Mouse (Mus musculus): Measurements from ENCODE around the gene Rnf217. TPM values are rescaled to one million over a fixed set of nuclear protein-coding genes. Genes with fewer than 3 reads are reported as not detected.

Gene Rnf217
- total RNA-seq, 2 experiments from 2014 or later, result 3.3 to 4.4 TPM

GRCm38 (mm10) chr10:31504134-31504551, 104.8 kb downstream of the Rnf217 start:
- intact Hi-C loops (cut with DNase I), result no loop called here
- DNase-seq, result peak; percentile 15 to 29

GRCm38 (mm10) chr10:31503542-31504133, 105.3 kb downstream of the Rnf217 start:
- intact Hi-C loops (cut with DNase I), result no loop called here
- DNase-seq, result no peak

DNA sequence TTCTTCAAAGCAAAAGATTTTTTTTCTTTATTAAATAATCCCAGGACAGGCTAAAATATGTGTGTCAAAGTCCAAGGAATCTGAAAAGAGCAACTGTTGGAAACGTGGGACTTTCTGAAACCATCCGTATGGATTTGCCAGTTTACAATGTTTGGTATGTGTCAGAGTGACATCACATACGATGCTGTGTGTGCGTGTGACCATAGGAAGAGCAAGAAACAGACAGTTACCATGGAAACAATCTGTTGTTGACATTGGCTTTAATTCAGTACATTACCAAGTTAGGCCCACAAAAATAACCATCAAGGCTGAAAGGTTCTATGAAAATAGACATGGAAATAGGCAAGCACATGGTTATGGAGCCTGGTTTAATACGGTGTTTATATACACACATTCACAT, 107.3 kb downstream of the Rnf217 start:
- intact Hi-C loops (cut with DNase I), result no loop called here

DNA sequence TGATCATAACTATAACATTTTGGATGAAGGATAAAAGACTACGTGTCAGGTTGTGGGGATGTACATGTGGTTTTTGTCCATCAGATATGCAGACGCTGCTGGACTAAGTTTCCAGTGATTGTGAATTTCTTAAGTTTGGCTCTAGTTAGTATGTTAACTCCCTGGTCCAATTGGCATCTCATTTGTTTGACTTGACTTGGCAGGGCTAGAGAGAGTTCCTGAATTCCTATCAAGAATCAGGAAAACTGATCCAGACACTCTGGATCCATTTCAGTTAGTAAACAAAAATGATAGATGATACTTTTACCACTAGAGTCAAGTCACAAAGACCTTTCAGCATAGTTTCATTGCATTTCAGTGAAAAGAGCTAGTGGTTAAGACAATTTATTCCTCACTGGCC, 112.1 kb downstream of the Rnf217 start:
- intact Hi-C loops (cut with DNase I), result no loop called here
- no peak for DNase-seq

More for the DNA sequence above, 107.3 kb downstream of the Rnf217 start:
- DNase-seq, result no peak

GRCm38 (mm10) chr10:31495826-31496225, 113.2 kb downstream of the Rnf217 start:
- intact Hi-C loops (cut with DNase I), result no loop called here
- DNase-seq, result no peak

DNA sequence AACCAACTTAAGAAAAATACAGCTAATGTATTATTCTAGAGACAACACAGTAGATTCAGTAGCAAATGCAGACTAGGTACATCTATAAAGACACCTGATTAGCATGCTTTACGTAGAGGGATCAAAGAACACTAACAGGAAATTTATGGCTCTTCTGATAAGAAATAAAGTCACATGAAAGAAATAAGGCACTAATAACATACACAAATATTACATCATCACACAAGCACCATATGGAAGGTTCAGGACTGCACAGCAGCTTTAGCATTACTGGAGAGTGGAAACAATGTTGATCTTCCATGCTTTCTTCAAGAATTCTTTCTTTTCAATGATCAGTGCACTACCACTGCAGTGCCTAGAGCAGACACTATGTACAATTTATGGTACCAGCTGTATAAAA, 114.7 kb downstream of the Rnf217 start:
- DNase-seq, result no peak
- intact Hi-C loops (cut with DNase I), result no loop called here

DNA sequence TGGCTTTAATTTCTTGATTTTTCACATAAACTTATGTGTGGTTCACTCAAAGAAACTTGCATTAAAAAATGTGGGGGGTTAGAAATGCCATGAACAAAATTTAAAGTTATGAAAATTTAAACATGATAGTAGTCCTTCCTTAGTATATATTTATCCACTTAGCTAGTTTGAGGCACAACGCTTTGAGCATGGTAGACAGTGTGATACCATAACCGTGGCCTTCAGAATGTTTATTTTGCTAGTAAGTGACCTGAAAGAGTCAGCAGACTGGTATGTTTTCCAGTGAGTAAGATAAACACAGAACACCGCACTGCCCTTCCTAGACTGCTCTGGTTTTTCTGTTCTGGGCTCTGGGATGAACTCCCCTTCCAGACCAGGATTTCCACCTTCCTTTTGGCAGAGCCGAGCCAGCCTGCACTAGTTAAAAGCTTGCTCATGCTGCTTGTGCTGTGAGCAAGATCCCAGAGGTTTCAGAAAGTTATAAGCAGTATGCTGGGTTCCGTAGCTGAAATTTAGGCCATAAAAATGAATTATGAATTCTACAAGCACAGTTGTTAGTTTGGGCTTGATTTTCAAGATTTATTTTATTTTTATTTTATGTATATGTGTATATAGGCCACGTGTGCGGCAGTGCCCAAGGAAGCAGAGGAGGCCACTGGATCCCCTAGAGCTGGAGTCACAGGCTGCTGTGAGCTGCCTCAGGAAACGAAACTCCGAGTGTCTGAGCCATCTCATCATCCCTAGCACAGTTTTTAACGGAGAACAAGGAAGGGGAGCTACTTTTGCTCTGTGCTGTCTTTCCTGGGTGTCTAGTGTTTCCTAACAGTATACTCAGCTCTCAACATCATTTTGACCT, 141.7 kb downstream of the Rnf217 start:
- intact Hi-C loops (cut with DNase I), result loop anchor here (5.0 to 10.0 kb wide), 4 partner anchors 140 to 1428 kb away; partner anchors contain the start of genes Nkain2 and Rnf217
- DNase-seq, result no peak

- intact Hi-C loops (cut with DNase I), result loop anchor here (5.0 to 10.0 kb wide), 4 partner anchors 141 to 1429 kb away; partner anchors contain the start of genes Nkain2 and Rnf217
- DNase-seq, result peak in 1 of 2 experiments; percentile 26
Measured at GRCm38 (mm10) chr10:31465840-31466541, 143.0 kb downstream of the Rnf217 start.

DNA sequence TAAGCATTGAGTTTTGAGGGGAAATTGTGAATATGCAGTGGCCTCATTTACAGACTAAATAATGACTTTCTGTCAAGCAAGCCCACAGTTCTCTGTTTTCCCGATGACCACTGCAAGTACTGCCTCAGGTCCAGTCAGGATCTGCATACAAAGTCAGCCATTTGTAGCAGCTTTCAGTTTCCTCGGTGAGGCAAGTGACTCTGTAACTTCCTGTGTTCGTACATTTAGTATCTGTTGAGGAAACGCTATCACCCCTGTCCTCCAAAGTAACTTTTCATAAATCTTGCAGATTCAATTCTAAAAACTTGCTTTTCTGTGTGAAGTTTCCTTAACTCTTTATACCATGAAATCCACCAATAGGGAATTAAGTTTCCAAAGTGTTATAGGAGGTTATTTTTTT, 143.6 kb downstream of the Rnf217 start:
- intact Hi-C loops (cut with DNase I), result loop anchor here (5.0 to 10.0 kb wide), 4 partner anchors 142 to 1429 kb away; partner anchors contain the start of genes Nkain2 and Rnf217
- DNase-seq, result no peak

DNA sequence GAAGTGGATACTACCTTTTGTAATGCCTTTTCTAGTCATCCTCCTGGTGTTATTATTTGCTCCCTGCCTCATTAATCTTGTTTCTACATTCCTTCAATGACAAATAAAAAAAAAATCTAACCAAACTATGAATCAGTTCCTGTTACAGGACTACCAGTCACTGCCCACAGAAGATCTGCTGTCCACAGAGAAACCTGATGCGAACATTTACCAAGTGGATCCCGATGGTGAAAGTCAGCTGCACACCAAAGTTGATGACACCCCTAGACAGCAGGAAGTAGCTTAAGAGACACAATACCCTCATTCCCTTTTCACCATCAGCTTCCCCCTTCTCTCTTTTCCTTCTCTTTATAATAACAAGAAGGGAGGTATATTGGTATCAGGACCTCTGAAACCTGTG, 145.9 kb downstream of the Rnf217 start:
- no peak for DNase-seq
- intact Hi-C loops (cut with DNase I), result loop anchor here (10.0 kb wide), 2 partner anchors 172 to 1432 kb away; partner anchors contain the start of gene Nkain2

DNA sequence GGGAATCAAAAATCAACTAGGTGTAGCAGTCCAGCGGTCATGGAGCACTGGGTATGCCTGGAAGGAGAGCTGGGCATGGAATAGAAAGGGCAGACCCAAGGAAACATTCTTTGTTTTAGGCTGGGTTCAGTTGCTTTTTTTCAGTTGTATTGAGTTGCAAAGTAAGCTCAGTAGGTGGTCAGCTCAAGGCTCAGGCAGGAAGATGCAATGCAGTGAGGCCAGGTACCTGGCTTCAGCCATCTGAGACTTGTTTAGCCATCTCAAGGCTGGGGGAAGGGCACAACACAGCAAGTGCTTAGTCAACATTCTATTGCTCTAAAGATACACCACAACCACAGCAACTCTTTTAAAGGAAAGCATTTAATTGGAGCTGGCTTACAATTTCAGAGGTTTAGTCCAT, 152.2 kb downstream of the Rnf217 start:
- no peak for DNase-seq
- intact Hi-C loops (cut with DNase I), result no loop called here

- intact Hi-C loops (cut with DNase I), result loop anchor here (5.0 kb wide), 2 partner anchors 135 to 625 kb away; partner anchors contain the start of gene Hddc2
- DNase-seq, result no peak
Measured at GRCm38 (mm10) chr10:31447083-31447482, 161.9 kb downstream of the Rnf217 start.

- DNase-seq, result peak; percentile 83 to 91
- intact Hi-C loops (cut with DNase I), result loop anchor here (5.0 kb wide), 2 partner anchors 133 to 623 kb away; partner anchors contain the start of gene Hddc2
Measured at GRCm38 (mm10) chr10:31445291-31446124, 163.5 kb downstream of the Rnf217 start, which contains the start of gene Tpd52l1. Gene Tpd52l1, minus strand, starts transcription at chr10:31445958.

DNA sequence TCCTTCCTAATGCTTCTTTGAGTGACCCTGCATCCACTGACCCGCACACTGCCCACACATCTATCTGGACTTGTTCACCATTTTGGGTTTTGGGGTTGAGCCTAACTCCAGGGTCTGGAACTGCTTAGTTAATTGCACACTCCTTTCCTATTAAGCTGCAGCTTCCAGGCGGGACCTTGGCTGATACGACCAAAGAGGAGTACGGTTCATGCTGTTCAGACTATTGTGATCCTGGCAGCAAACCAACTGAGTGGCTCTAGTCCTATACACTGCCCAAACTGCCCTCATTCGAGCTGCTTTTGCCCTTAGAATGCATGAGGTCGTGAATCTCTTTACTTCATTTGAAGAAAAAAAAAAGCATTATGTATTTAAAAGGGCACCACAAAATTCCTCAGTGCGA, 164.8 kb downstream of the Rnf217 start:
- DNase-seq, result no peak
- intact Hi-C loops (cut with DNase I), result no loop called here

Other genes starting within 250 kb of the Rnf217 start
- 1 to 10 TPM; 2.1 to 2.7 TPM for gene Tpd52l1, start 163.2 kb downstream of the Rnf217 start, total RNA-seq (2021)